Mouse (Mus musculus) E14TG2a.4 (cell line): ENCODE measurements around the gene Pmvk.
A peak's percentile ranks its signal among the peaks of the same experiment; 100 is the strongest.

Experiments used
- H3K27me3 ChIP-seq: 2 replicates; pipeline ENCODE4 v1.6.1; 2014; ENCODE audit warnings: low read length, control low read depth; ENCODE audit not compliant: insufficient read depth
- H3K36me3 ChIP-seq: 2 replicates; pipeline ENCODE4 v1.6.1; 2014; ENCODE audit warnings: low read length, control low read depth; ENCODE audit not compliant: insufficient read depth
- H3K4me1 ChIP-seq: replicated peaks from 2 replicates; pipeline ENCODE4 v1.6.1; 2014; ENCODE audit warnings: low read depth, low read length, control low read depth
- H3K4me3 ChIP-seq: replicated peaks from 2 replicates; pipeline ENCODE4 v1.5.1; 2014; ENCODE audit warnings: mild to moderate bottlenecking, low read length
- H3K9me3 ChIP-seq: 2 replicates; pipeline ENCODE4 v1.6.1; 2014; ENCODE audit warnings: low read length, control low read depth
- CTCF ChIP-seq: conservative IDR thresholded peaks from 2 replicates; pipeline ENCODE4 v1.5.1; 2014; ENCODE audit warnings: low read length
- NANOG ChIP-seq: IDR thresholded peaks from 2 replicates; pipeline ENCODE4 v1.6.1; 2014; ENCODE audit warnings: borderline replicate concordance, low read length, mixed read lengths
- POU5F1 ChIP-seq: IDR thresholded peaks from 2 replicates; pipeline ENCODE4 v1.6.1; 2014; ENCODE audit warnings: low read length, borderline replicate concordance

Gene Pmvk

GRCm38 (mm10) chr3:89454401-89455177, at the start of gene Pmvk:
TSS of gene Pmvk (plus strand) at chr3:89454541.
- TF ChIP-seq POU5F1 (no peak), CTCF (no peak), NANOG (no peak)
- Histone ChIP-seq H3K27me3 (no peaks in the 10 kb centered on the region), H3K4me1 (peaks cover 91% of the 10 kb centered on the region), H3K36me3 (no peaks in the 10 kb centered on the region), H3K4me3 (peak within 1 kb of the TSS; percentile 29; the same call in 1 of the 2 replicates), H3K9me3 (no peaks in the 10 kb centered on the region)

- no peak for TF ChIP-seq NANOG
- Histone ChIP-seq H3K4me3 (no peak overlapping the region), H3K4me1 (peaks cover 59% of the 10 kb centered on the region), H3K9me3 (no peaks in the 10 kb centered on the region), H3K27me3 (no peaks in the 10 kb centered on the region), H3K36me3 (peaks cover 67% of the 10 kb centered on the region)
These were observed 47.5 kb upstream of the Pmvk start for GRCm38 (mm10) chr3:89406887-89407286.

GRCm38 (mm10) chr3:89408448-89408847, 45.9 kb upstream of the Pmvk start:
- TF ChIP-seq CTCF (0 out of 2 replicates have a peak, but pooled peaks have one; percentile 5), POU5F1 (no peak)
- Histone ChIP-seq H3K27me3 (no peaks in the 10 kb centered on the region), H3K4me3 (peak overlapping the region; percentile 70), H3K36me3 (peaks cover 58% of the 10 kb centered on the region), H3K4me1 (peaks cover 53% of the 10 kb centered on the region), H3K9me3 (no peaks in the 10 kb centered on the region)

- TF ChIP-seq NANOG (no peak), POU5F1 (no peak), CTCF (no peak)
- Histone ChIP-seq H3K4me1 (peaks cover 55% of the 10 kb centered on the region), H3K36me3 (peaks cover 58% of the 10 kb centered on the region), H3K4me3 (no peak overlapping the region), H3K9me3 (no peaks in the 10 kb centered on the region), H3K27me3 (no peaks in the 10 kb centered on the region)
These were observed 44.6 kb upstream of the Pmvk start for GRCm38 (mm10) chr3:89409701-89410100.

GRCm38 (mm10) chr3:89410864-89411263, 43.5 kb upstream of the Pmvk start:
- Histone ChIP-seq H3K27me3 (no peaks in the 10 kb centered on the region), H3K4me1 (peaks cover 59% of the 10 kb centered on the region), H3K36me3 (peaks cover 58% of the 10 kb centered on the region), H3K4me3 (peak overlapping the region; percentile 85), H3K9me3 (no peaks in the 10 kb centered on the region)
- no peak for TF ChIP-seq CTCF

GRCm38 (mm10) chr3:89411490-89412393, 42.6 kb upstream of the Pmvk start, which contains the start of gene Flad1:
TSS of gene Flad1 (minus strand) at chr3:89411870.
- H3K9me3 ChIP-seq: no peaks in the 10 kb centered on the region
- H3K4me1 ChIP-seq: peaks cover 68% of the 10 kb centered on the region
- TF ChIP-seq CTCF (no peak), NANOG (no peak), POU5F1 (no peak)
- H3K27me3 ChIP-seq: no peaks in the 10 kb centered on the region
- H3K4me3 ChIP-seq: peak within 1 kb of the TSS; percentile 85
- H3K36me3 ChIP-seq: peaks cover 61% of the 10 kb centered on the region

- H3K4me3 ChIP-seq: peak overlapping the region; percentile 83
- H3K9me3 ChIP-seq: no peaks in the 10 kb centered on the region
- H3K36me3 ChIP-seq: peaks cover 42% of the 10 kb centered on the region
- H3K4me1 ChIP-seq: peaks cover 46% of the 10 kb centered on the region
- no peak for TF ChIP-seq NANOG
- no peak for TF ChIP-seq POU5F1
- no peak for TF ChIP-seq CTCF
- no peaks in the 10 kb centered on the region for H3K27me3 ChIP-seq
These were observed 38.2 kb upstream of the Pmvk start for GRCm38 (mm10) chr3:89416158-89416557.

GRCm38 (mm10) chr3:89417131-89417530, 37.2 kb upstream of the Pmvk start:
- H3K4me1 ChIP-seq: peaks cover 52% of the 10 kb centered on the region
- H3K4me3 ChIP-seq: peak overlapping the region; percentile 83
- no peaks in the 10 kb centered on the region for H3K9me3 ChIP-seq
- TF ChIP-seq POU5F1: no peak
- no peak for TF ChIP-seq NANOG
- no peak for TF ChIP-seq CTCF
- no peaks in the 10 kb centered on the region for H3K27me3 ChIP-seq
- H3K36me3 ChIP-seq: peaks cover 42% of the 10 kb centered on the region
